Mouse (Mus musculus) kidney, adult 2 months (tissue): Measurements from ENCODE around the gene Atg13.

Experiments
- CTCF ChIP-seq: fragments of 200-500 bp; conservative IDR thresholded peaks from 2 replicates; pipeline ENCODE4 v1.5.1; 2011; ENCODE audit warnings: low read depth, mild to moderate bottlenecking, control low read depth, low read length, moderate library complexity, mixed read lengths; ENCODE audit not compliant: insufficient read depth, insufficient read length
- POLR2A ChIP-seq: fragments of 200-500 bp; IDR thresholded peaks from one replicate; pipeline ENCODE4 v1.6.1; 2011; ENCODE audit warnings: low read depth, low read length, control low read depth

DNA sequence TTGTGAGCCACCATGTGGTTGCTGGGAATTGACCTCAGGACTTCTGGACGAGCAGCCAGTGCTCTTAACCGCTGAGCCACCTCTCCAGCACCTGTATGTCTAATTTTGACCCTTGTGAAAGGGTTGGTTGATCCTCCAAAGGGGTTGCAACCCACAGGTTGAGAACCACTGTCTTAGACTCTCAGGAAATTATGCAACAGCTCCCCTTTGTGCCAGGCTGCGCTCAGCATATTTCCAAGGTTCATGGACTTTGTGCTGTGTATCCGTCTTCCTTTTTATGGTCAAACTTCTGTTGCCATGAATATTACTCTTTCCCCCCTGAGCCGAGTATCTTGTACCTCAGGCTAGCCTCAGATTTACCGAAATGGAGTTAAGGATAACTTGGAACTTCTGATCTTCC is 49.4 kb downstream of the Atg13 start:
- no peak for TF ChIP-seq POLR2A
- TF ChIP-seq CTCF, result 0 out of 2 replicates have a peak, but pooled peaks have one; percentile 2
